Mouse (Mus musculus): Measurements from ENCODE around the gene 6430550D23Rik. TPM values are rescaled to one million over a fixed set of nuclear protein-coding genes. Genes with fewer than 3 reads are reported as not detected.
A peak's percentile ranks its signal among the peaks of the same experiment; 100 is the strongest.

6430550D23Rik gene
- polyA plus RNA-seq, 1 experiment from 2014 or later: 1.7 TPM

GRCm38 (mm10) chr2:155944685-155945084 lies 63.1 kb downstream of the 6430550D23Rik start:
- no peaks in the 10 kb centered on the region for H3K9me3 ChIP-seq (ENCODE audit: control insufficient read depth, low read length)
- H3K4me1 ChIP-seq (ENCODE audit: control insufficient read depth in 2 of 2, insufficient read depth in 2 of 2, low read length in 2 of 2): peaks cover 2 to 7% of the 10 kb centered on the region in 2 experiments; a peak in 2 of 4 replicates
- H3K36me3 ChIP-seq (ENCODE audit: control insufficient read depth, insufficient read depth, low read length): no peaks in the 10 kb centered on the region
- no peak overlapping the region for H3K4me3 ChIP-seq (ENCODE audit: control insufficient read depth in 1 of 2, insufficient read depth in 1 of 2, low read depth in 1 of 2, low read length in 2 of 2)
- H3K4me2 ChIP-seq (ENCODE audit: low read length): peak overlapping the region; percentile 34; the same call in 1 of the 2 replicates
- no peak for ATAC-seq (ENCODE audit: insufficient number of reproducible peaks, insufficient read depth, low FRiP score, low read depth)
- no peak overlapping the region for H3K27ac ChIP-seq (replicated peaks in 1 of 2; ENCODE audit: control insufficient read depth in 1 of 2, insufficient read depth in 1 of 2, low read depth in 2 of 2, low read length in 2 of 2)
- peaks cover 13% of the 10 kb centered on the region for H3K27me3 ChIP-seq (ENCODE audit: control insufficient read depth, insufficient read depth, low read length)
- WGBS: 75% methylated on average over 4 of the region's 4 CpGs
- H3K9ac ChIP-seq (ENCODE audit: low read length): peak overlapping the region; percentile 3; the same call in 1 of the 2 replicates

DNA sequence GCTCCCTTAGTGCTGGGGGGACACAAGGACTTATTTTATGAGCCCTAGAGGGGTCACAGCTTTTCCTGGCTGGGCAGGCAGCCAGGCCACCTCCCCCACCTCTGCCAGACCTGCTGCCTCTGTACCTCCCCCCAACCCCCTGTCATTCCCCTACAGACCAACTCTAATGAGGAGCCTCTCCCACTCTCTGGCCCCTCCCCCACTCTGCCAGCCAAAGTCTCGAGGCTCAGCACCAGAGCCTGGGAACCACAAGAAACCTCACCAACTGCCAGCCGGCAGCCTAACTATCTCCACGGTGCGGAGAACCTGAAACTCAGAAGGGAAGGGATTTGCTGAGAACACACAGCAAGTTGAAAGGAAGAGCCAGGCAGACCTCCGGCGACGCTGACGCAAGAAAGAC lies 64.3 kb downstream of the 6430550D23Rik start:
- no peak for ATAC-seq (ENCODE audit: insufficient number of reproducible peaks, insufficient read depth, low FRiP score, low read depth)
- peaks cover 2 to 7% of the 10 kb centered on the region in 2 experiments; a peak in 2 of 4 replicates for H3K4me1 ChIP-seq (ENCODE audit: control insufficient read depth in 2 of 2, insufficient read depth in 2 of 2, low read length in 2 of 2)
- peak overlapping the region in 1 of 2 experiments; percentile 6; a peak in 2 of 4 replicates for H3K4me3 ChIP-seq (ENCODE audit: control insufficient read depth in 1 of 2, insufficient read depth in 1 of 2, low read depth in 1 of 2, low read length in 2 of 2)
- H3K4me2 ChIP-seq (ENCODE audit: low read length): peak overlapping the region; percentile 42; the same call in 1 of the 2 replicates
- H3K27me3 ChIP-seq (ENCODE audit: control insufficient read depth, insufficient read depth, low read length): peaks cover 13% of the 10 kb centered on the region
- WGBS: 3% methylated on average over 8 of the region's 8 CpGs
- no peak overlapping the region for H3K9ac ChIP-seq (ENCODE audit: low read length)
- no peak overlapping the region for H3K27ac ChIP-seq (replicated peaks in 1 of 2; ENCODE audit: control insufficient read depth in 1 of 2, insufficient read depth in 1 of 2, low read depth in 2 of 2, low read length in 2 of 2)
- H3K36me3 ChIP-seq (ENCODE audit: control insufficient read depth, insufficient read depth, low read length): no peaks in the 10 kb centered on the region
- no peaks in the 10 kb centered on the region for H3K9me3 ChIP-seq (ENCODE audit: control insufficient read depth, low read length)

GRCm38 (mm10) chr2:155941697-155942442 lies 65.9 kb downstream of the 6430550D23Rik start:
- Histone ChIP-seq H3K27me3 (ENCODE audit: control insufficient read depth, insufficient read depth, low read length) (peaks cover 12% of the 10 kb centered on the region), H3K9ac (ENCODE audit: low read length) (no peak overlapping the region), H3K36me3 (ENCODE audit: control insufficient read depth, insufficient read depth, low read length) (no peaks in the 10 kb centered on the region), H3K27ac (replicated peaks in 1 of 2; ENCODE audit: control insufficient read depth in 1 of 2, insufficient read depth in 1 of 2, low read depth in 2 of 2, low read length in 2 of 2) (no peak overlapping the region), H3K4me3 (ENCODE audit: control insufficient read depth in 1 of 2, insufficient read depth in 1 of 2, low read depth in 1 of 2, low read length in 2 of 2) (no peak overlapping the region), H3K9me3 (ENCODE audit: control insufficient read depth, low read length) (no peaks in the 10 kb centered on the region), H3K4me2 (ENCODE audit: low read length) (no peak overlapping the region), H3K4me1 (ENCODE audit: control insufficient read depth in 2 of 2, insufficient read depth in 2 of 2, low read length in 2 of 2) (peaks cover 0 to 2% of the 10 kb centered on the region in 2 experiments; a peak in 1 of 4 replicates)
- no peak for ATAC-seq (ENCODE audit: insufficient number of reproducible peaks, insufficient read depth, low FRiP score, low read depth)
- WGBS: 84% methylated on average over 40 of the region's 40 CpGs

GRCm38 (mm10) chr2:155940681-155941080 lies 67.1 kb downstream of the 6430550D23Rik start, which contains the start of gene Gm15557:
TSS of gene Gm15557 (plus strand) at chr2:155940728.
- H3K9ac ChIP-seq (ENCODE audit: low read length): no peak within 1 kb of the TSS
- WGBS: 83% methylated on average over 3 of the region's 3 CpGs

GRCm38 (mm10) chr2:155939897-155940529 lies 67.8 kb downstream of the 6430550D23Rik start:
- H3K27ac ChIP-seq (replicated peaks in 1 of 2; ENCODE audit: control insufficient read depth in 1 of 2, insufficient read depth in 1 of 2, low read depth in 2 of 2, low read length in 2 of 2): no peak overlapping the region
- ATAC-seq (ENCODE audit: insufficient number of reproducible peaks, insufficient read depth, low FRiP score, low read depth): no peak
- peaks cover 0 to 2% of the 10 kb centered on the region in 2 experiments; a peak in 1 of 4 replicates for H3K4me1 ChIP-seq (ENCODE audit: control insufficient read depth in 2 of 2, insufficient read depth in 2 of 2, low read length in 2 of 2)
- H3K36me3 ChIP-seq (ENCODE audit: control insufficient read depth, insufficient read depth, low read length): no peaks in the 10 kb centered on the region
- no peak overlapping the region for H3K4me3 ChIP-seq (ENCODE audit: control insufficient read depth in 1 of 2, insufficient read depth in 1 of 2, low read depth in 1 of 2, low read length in 2 of 2)
- H3K4me2 ChIP-seq (ENCODE audit: low read length): no peak overlapping the region
- WGBS: 72% methylated on average over 7 of the region's 7 CpGs
- H3K9ac ChIP-seq (ENCODE audit: low read length): no peak overlapping the region
- no peaks in the 10 kb centered on the region for H3K9me3 ChIP-seq (ENCODE audit: control insufficient read depth, low read length)
- peaks cover 6% of the 10 kb centered on the region; the same call in 1 of the 2 replicates for H3K27me3 ChIP-seq (ENCODE audit: control insufficient read depth, insufficient read depth, low read length)

More at GRCm38 (mm10) chr2:155940681-155941080, 67.1 kb downstream of the 6430550D23Rik start, which contains the start of gene Gm15557:
- no peak for ATAC-seq (ENCODE audit: insufficient number of reproducible peaks, insufficient read depth, low FRiP score, low read depth)
- H3K4me2 ChIP-seq (ENCODE audit: low read length): no peak within 1 kb of the TSS
- no peak within 1 kb of the TSS for H3K4me3 ChIP-seq (ENCODE audit: control insufficient read depth in 1 of 2, insufficient read depth in 1 of 2, low read depth in 1 of 2, low read length in 2 of 2)
- peaks cover 0 to 2% of the 10 kb centered on the region in 2 experiments; a peak in 1 of 4 replicates for H3K4me1 ChIP-seq (ENCODE audit: control insufficient read depth in 2 of 2, insufficient read depth in 2 of 2, low read length in 2 of 2)
- no peak within 1 kb of the TSS for H3K27ac ChIP-seq (replicated peaks in 1 of 2; ENCODE audit: control insufficient read depth in 1 of 2, insufficient read depth in 1 of 2, low read depth in 2 of 2, low read length in 2 of 2)
- no peaks in the 10 kb centered on the region for H3K36me3 ChIP-seq (ENCODE audit: control insufficient read depth, insufficient read depth, low read length)
- H3K27me3 ChIP-seq (ENCODE audit: control insufficient read depth, insufficient read depth, low read length): peaks cover 6% of the 10 kb centered on the region; the same call in 1 of the 2 replicates
- no peaks in the 10 kb centered on the region for H3K9me3 ChIP-seq (ENCODE audit: control insufficient read depth, low read length)

DNA sequence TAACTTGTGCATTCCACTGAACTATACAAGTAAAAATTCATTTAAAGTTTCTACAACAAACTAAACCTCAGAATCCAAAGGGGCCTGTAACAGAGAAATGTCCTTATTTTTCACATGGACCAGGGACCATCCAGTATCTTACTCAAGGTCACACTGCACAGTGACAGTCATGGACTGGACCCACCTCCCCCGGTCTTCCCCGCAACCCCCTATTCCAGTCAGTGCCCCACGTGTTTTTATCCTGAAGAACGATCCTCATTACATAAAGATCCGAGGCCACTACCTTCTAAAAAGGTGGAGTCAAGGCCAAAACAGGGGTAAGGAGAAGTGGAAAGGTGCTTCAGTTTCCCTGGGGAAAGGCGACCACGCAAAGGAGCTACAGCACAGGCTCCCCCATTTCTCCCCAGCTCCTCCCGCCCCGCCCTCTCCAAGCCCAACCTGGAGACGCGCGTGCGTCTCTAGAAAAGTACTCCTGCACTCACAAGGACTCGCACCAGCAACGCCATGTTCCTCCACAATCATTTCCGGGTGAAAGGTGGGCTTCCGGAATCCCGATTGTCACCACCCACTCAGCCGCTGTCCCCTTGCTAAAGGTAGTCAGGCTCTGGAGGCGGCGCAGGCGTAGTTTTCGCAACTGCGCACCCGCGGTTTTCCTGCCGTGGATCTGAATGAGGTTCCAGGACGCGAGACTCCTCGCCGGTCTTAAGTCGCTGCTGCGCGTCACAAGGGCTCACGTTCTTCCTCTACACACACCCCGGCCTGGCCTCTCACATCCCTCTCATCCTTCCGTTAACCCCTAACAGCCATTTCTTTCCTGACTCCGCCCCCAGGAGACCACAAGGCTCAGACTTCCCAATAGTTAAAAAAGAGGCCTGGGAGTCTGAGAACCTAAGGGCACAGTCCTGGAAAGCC lies 78.0 kb downstream of the 6430550D23Rik start, which contains the start of gene Uqcc1:
Gene Uqcc1, minus strand, starts transcription at position 780 of the 912 bp plus-strand sequence.
- peak within 1 kb of the TSS; percentile 69 for H3K4me2 ChIP-seq (ENCODE audit: low read length)
- no peaks in the 10 kb centered on the region for H3K27me3 ChIP-seq (ENCODE audit: control insufficient read depth, insufficient read depth, low read length)
- WGBS: under 1% methylated on average over 38 of the region's 38 CpGs
- peaks cover 6 to 10% of the 10 kb centered on the region in 2 experiments for H3K4me1 ChIP-seq (ENCODE audit: control insufficient read depth in 2 of 2, insufficient read depth in 2 of 2, low read length in 2 of 2)
- no peaks in the 10 kb centered on the region for H3K9me3 ChIP-seq (ENCODE audit: control insufficient read depth, low read length)
- no peaks in the 10 kb centered on the region for H3K36me3 ChIP-seq (ENCODE audit: control insufficient read depth, insufficient read depth, low read length)
- peak within 1 kb of the TSS; percentile 75 to 93 for H3K4me3 ChIP-seq (ENCODE audit: control insufficient read depth in 1 of 2, insufficient read depth in 1 of 2, low read depth in 1 of 2, low read length in 2 of 2)
- peak within 1 kb of the TSS; percentile 80 for H3K9ac ChIP-seq (ENCODE audit: low read length)
- peak; percentile 87 for ATAC-seq (ENCODE audit: insufficient number of reproducible peaks, insufficient read depth, low FRiP score, low read depth)
- H3K27ac ChIP-seq (replicated peaks in 1 of 2; ENCODE audit: control insufficient read depth in 1 of 2, insufficient read depth in 1 of 2, low read depth in 2 of 2, low read length in 2 of 2): peak within 1 kb of the TSS; percentile 85 to 94

All from heart, embryonic 14.5 days (tissue).